Mouse (Mus musculus) neural tube, embryonic 15.5 days (tissue): ENCODE results near the gene Ntrk3. TPM values are rescaled to one million over a fixed set of nuclear protein-coding genes. Genes with fewer than 3 reads are reported as not detected.

Source experiments
- ATAC-seq: fragments of 200-750 bp; cut with Nextera tagmentation; 2 replicates; pipeline ENCODE4 v1.8.0; 2017; ENCODE audit warnings: mild to moderate bottlenecking, moderate TSS enrichment, moderate library complexity; ENCODE audit not compliant: low FRiP score
- H3K27ac ChIP-seq: fragments of 300-500 bp; sonication (generic); replicated peaks from 2 replicates; pipeline ENCODE4 v1.5.1; 2015; ENCODE audit warnings: mild to moderate bottlenecking, inconsistent platforms
- H3K27me3 ChIP-seq: fragments of 300-500 bp; sonication (generic); replicated peaks from 2 replicates; pipeline ENCODE4 v1.6.1; 2015; ENCODE audit warnings: inconsistent platforms
- H3K36me3 ChIP-seq: fragments of 300-500 bp; sonication (generic); 2 replicates; pipeline ENCODE4 v1.6.1; 2015; ENCODE audit warnings: inconsistent platforms
- H3K4me1 ChIP-seq: fragments of 300-500 bp; sonication (generic); 2 replicates; pipeline ENCODE4 v1.6.1; 2015; ENCODE audit warnings: inconsistent platforms
- H3K4me2 ChIP-seq: fragments of 300-500 bp; sonication (generic); 2 replicates; pipeline ENCODE4 v1.6.1; 2015; ENCODE audit warnings: inconsistent platforms, mild to moderate bottlenecking, moderate library complexity
- H3K4me3 ChIP-seq: fragments of 300-500 bp; sonication (generic); replicated peaks from 2 replicates; pipeline ENCODE4 v1.5.1; 2015; ENCODE audit warnings: mild to moderate bottlenecking, inconsistent platforms
- H3K9ac ChIP-seq: fragments of 300-500 bp; sonication (generic); replicated peaks from 2 replicates; pipeline ENCODE4 v1.6.1; 2015; ENCODE audit warnings: mild to moderate bottlenecking, inconsistent platforms
- H3K9me3 ChIP-seq: fragments of 300-500 bp; sonication (generic); replicated peaks from 2 replicates; pipeline ENCODE4 v1.6.1; 2016; ENCODE audit warnings: inconsistent platforms
- WGBS: fragments of 180-500 bp; shearing (Covaris S2); methylation state at CpG from one replicate; pipeline ENCODE4 v1.1.7; 2015; ENCODE audit warnings: mixed read lengths; 5-methylcytosine and 5-hydroxymethylcytosine counted together
- polyA plus RNA-seq: library from polyadenylated mRNA; unstranded; fragments of >200 nt; fragmentation: Nextera tagmentation; extraction: Ambion mirVana; gene quantifications from 2 replicates; pipeline ENCODE4 v1.2.1, GENCODE M21; 2015

Ntrk3 gene
- polyA plus RNA-seq, 1 experiment from 2014 or later, result 27.3 TPM

DNA sequence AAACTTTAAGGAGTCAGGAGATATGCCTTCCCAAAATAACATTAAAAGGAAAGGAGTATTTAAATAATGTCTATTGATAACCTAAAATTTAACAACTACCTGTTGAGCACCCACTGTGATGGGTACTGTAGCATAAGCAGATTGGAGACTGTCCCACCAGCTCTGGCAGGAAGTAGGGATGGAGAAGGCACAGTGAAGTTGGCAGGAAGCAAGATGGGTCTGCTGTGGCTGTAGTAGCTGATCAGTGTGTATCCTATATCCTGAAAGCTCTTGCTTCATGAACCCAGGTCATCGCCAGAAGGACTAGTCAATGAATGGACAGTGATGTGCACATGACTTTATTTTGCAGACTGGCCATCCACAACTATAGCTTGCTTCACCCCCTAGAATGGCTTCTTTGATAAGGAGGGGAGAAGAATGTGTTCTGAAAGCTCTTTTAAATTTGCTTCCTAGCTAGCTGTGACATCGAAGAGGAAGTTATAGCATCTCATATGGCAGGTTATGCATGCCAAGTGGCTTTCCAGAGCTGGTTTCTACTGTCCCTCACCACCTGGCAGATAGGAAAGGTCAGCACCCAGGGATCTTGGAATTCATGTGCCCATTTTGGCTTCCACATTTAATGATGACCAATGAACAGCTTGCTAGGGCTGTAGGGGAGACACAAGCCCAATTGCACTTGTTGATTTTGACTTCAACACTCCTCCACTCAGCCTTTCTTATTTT, 451.1 kb downstream of the Ntrk3 start:
- H3K4me1 ChIP-seq, result no peaks in the 10 kb centered on the region
- no peak for ATAC-seq

DNA sequence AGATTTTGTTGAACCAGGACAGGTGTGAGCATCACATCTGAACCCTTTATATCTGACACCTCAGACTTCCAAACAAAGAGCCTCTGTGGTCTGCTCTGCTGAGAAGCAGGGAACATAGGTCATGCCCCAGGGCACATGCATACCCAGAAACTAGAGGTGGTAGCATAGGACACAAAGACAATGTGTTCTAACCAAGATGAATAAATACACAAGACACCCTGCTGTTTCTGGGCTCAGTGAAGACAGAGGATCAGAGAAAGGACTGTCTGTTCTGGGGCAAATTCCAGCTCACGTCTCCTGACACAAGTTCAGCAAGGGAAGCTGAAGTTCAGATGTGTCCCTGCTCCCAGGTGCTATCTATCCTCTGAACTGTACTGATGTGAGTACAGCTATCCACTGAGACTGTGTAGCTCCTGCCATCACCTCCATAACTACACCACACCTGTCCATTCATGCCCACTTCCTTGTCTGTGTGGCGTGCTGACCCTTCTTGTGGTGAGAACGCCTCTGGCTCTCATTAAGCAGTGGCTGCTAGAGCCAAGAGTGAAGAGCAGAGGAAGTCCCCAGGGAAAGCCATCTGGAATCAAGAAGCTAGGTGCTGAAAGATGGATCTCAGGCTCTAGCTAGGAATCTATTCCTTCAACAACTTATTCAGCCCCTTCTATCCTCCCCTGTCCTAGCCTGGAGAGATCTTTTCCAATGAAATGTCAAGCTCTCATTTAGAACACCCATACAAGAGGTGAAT, 468.1 kb downstream of the Ntrk3 start:
- H3K4me2 ChIP-seq, result no peak overlapping the region
- no peak for ATAC-seq
- H3K36me3 ChIP-seq, result no peaks in the 10 kb centered on the region
- WGBS, result 78% methylated on average over 3 of the region's 3 CpGs
- H3K4me3 ChIP-seq, result no peak overlapping the region
- H3K9ac ChIP-seq, result no peak overlapping the region
- no peak overlapping the region for H3K27ac ChIP-seq
- H3K9me3 ChIP-seq, result no peaks in the 10 kb centered on the region
- peaks cover 8% of the 10 kb centered on the region for H3K4me1 ChIP-seq
- no peaks in the 10 kb centered on the region for H3K27me3 ChIP-seq

More for the DNA sequence above, 451.1 kb downstream of the Ntrk3 start:
- Histone ChIP-seq H3K27ac (no peak overlapping the region), H3K9ac (no peak overlapping the region), H3K27me3 (no peaks in the 10 kb centered on the region), H3K36me3 (no peaks in the 10 kb centered on the region), H3K4me3 (no peak overlapping the region), H3K4me2 (no peak overlapping the region), H3K9me3 (no peaks in the 10 kb centered on the region)
- WGBS, result 90% methylated on average over 2 of the region's 2 CpGs

DNA sequence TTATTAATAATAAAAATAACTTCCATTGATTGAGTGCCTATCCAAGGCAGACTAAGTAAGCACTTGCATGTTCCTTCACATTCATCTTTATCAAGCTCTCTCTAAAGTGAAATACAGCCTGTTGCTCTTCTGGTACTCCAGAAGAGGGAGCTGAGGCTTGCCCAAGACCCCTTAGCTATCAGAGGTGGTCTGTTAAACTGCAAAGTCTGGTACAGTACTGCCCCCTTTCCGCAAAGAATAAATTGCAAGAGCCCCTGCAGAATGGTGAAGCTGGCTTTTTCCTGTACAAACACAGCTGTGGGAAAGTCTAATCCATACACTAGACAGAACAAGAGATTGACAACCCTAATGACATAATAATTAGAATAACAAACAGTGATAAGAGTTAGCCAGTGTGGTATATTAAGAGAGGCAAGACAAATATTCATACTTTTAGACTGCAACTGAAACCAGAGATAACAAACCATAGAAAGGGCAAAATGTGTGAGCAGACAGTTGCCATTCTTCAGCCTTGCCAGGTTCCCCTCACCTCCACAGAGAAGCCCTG, 470.3 kb downstream of the Ntrk3 start:
- Histone ChIP-seq H3K27me3 (no peaks in the 10 kb centered on the region), H3K4me1 (peaks cover 8% of the 10 kb centered on the region), H3K4me2 (no peak overlapping the region), H3K36me3 (no peaks in the 10 kb centered on the region), H3K4me3 (no peak overlapping the region), H3K27ac (no peak overlapping the region), H3K9ac (no peak overlapping the region), H3K9me3 (no peaks in the 10 kb centered on the region)
- 15% methylated on average over 1 of the region's 1 CpGs for WGBS
- ATAC-seq, result no peak

DNA sequence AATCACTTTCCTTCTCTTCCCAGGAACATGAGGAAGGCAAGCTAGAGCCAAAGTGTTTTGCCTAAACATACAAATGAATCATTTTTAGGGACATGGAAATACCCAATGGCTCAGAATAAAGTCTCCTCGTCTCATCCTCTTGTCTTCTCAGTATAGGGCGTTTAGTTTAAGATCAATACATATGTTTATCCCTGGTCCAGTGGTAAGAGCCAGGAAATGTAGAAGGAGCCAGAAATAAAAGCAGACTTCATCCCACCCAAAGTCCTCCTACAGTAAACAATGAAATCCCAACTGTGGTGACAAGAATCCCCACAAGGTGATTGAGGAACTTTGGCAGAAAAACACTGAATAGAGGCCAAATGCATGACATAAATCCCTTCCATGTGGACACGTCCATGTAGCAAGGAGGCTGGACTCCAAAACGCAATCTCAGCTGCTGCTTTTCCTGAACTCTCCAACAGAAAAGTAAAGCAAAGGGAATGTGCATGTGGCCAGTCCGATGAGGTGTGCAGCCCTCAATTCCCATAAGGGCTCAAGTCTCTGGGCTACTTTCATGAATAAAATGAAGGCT, 473.3 kb downstream of the Ntrk3 start:
- Histone ChIP-seq H3K9me3 (no peaks in the 10 kb centered on the region), H3K9ac (no peak overlapping the region), H3K27ac (no peak overlapping the region), H3K4me2 (no peak overlapping the region), H3K4me1 (peaks cover 8% of the 10 kb centered on the region), H3K36me3 (no peaks in the 10 kb centered on the region), H3K27me3 (no peaks in the 10 kb centered on the region), H3K4me3 (no peak overlapping the region)
- 54% methylated on average over 5 of the region's 5 CpGs for WGBS
- ATAC-seq, result no peak

DNA sequence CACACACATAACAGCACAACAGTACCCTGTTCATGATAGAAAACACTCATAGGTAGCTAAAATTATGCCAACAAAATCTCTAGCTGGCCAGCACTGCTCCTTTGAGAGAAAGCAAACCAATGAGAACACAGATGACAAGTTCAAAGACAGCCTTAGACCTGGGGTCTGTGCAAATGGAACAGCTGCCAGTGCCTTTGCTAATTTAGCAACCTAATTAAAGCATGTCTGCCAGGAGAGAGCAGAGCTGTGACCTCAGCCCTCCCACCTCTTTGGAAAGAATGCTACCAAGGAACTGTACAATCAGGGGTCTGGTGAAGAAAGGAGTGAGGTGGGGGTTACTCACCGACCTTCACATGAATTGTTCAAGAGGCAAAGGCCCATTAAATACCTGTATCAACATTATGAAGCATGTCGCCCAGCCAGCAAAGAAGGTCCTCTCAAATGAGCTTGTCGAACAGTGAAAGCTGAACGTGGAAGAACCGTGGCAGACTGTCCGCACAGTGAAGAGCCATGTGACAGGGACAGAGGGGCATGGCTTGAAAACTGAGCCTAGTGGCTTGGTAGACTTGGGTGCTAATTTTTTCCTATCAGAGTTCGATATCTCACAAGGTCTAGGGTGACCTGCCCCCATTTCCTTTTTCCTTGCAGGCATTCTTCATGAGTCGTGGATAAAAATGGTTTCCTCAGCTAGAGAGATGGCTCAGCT, 476.2 kb downstream of the Ntrk3 start:
- no peaks in the 10 kb centered on the region for H3K36me3 ChIP-seq
- no peaks in the 10 kb centered on the region for H3K4me1 ChIP-seq
- H3K27ac ChIP-seq, result no peak overlapping the region
- no peaks in the 10 kb centered on the region for H3K9me3 ChIP-seq
- H3K4me3 ChIP-seq, result no peak overlapping the region
- WGBS, result 82% methylated on average over 8 of the region's 8 CpGs
- no peak overlapping the region for H3K4me2 ChIP-seq
- no peaks in the 10 kb centered on the region for H3K27me3 ChIP-seq
- H3K9ac ChIP-seq, result no peak overlapping the region
- ATAC-seq, result no peak

DNA sequence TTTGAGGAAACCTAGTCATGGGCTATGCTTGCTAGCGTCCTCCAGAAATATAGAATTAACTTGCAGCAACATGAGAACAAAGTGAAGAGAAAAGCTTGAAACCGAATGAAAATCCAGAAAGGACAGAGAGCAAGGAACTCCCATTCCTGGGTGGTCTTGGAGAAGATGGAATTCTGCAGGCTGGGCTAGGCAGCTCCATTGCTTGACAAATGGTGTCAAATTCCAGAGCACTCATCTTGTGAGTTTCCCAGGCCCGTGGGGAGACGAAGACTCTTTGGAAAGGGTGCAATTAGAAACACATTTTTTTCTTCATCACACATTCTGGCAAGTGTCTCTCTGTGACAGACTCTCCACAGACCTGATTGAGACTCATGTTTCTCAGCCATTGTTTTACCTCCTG, 479.7 kb downstream of the Ntrk3 start:
- Histone ChIP-seq H3K4me3 (no peak overlapping the region), H3K9ac (no peak overlapping the region), H3K27ac (no peak overlapping the region), H3K36me3 (no peaks in the 10 kb centered on the region), H3K4me1 (no peaks in the 10 kb centered on the region), H3K9me3 (no peaks in the 10 kb centered on the region), H3K4me2 (no peak overlapping the region), H3K27me3 (no peaks in the 10 kb centered on the region)
- 48% methylated on average over 4 of the region's 4 CpGs for WGBS
- no peak for ATAC-seq

DNA sequence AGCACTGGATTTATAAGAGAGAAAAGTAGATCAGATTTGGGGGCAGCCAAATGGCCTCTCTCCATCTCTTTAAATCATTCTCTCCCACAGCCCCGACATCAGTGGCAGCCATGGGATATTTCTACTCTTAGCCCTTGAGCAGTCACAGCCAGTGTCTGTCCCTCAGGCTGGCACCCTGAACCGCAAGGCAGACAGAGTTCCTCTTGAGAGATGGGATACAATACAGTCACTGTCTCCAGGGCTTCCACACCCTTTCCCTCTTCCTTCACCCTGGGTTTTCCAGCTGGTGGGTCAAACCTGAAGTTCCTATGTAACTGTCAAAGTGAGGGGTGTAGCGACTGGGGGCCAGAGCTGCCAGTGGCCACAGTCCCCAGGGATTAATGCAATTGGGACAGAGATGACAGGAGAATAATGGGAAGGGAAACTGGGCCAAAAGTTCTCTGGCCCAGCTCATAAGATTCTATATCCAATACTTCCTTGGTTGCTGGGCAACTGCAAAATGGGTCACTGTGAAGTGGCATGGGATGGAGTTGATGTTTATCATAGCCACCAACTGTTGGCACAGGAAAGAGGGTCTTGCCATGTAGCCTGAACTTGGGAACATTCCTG, 483.9 kb downstream of the Ntrk3 start:
- H3K4me3 ChIP-seq, result no peak overlapping the region
- H3K36me3 ChIP-seq, result no peaks in the 10 kb centered on the region
- H3K4me1 ChIP-seq, result no peaks in the 10 kb centered on the region
- WGBS, result 61% methylated on average over 3 of the region's 3 CpGs
- no peak overlapping the region for H3K9ac ChIP-seq
- ATAC-seq, result peak; percentile 75; the same call in 1 of the 2 replicates
- no peak overlapping the region for H3K4me2 ChIP-seq
- H3K27ac ChIP-seq, result 0 out of 2 replicates have a peak overlapping the region, but pooled peaks have one; percentile 33
- no peaks in the 10 kb centered on the region for H3K27me3 ChIP-seq
- H3K9me3 ChIP-seq, result no peaks in the 10 kb centered on the region

DNA sequence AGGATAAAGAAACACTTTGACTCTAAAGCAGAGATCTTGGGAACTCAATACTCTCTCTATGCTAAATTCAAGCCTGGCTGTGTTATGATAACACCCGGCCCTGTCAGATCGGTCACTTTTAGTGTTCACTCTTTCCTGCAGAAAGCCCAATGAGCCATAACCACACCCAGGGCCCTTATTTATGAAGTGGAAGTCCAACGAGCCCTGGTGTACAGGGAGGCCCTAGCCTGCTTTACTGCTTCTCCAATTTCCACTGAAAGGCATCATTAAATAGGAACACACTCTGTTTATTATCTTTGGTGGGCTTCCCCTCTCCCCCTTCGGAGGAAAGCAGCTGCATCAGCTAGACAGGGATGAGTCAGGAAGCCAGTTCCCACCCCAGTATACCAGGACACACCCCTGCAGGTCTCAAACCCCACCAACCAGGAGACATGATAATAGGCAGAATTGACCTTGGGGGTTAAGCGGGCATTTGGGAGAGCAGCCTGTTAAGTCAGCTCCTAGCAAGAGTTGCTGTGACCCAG, 489.6 kb downstream of the Ntrk3 start:
- Histone ChIP-seq H3K27ac (no peak overlapping the region), H3K9me3 (no peaks in the 10 kb centered on the region), H3K27me3 (no peaks in the 10 kb centered on the region), H3K4me1 (no peaks in the 10 kb centered on the region), H3K36me3 (peaks cover 5% of the 10 kb centered on the region), H3K9ac (no peak overlapping the region), H3K4me3 (no peak overlapping the region), H3K4me2 (no peak overlapping the region)
- no peak for ATAC-seq
- WGBS, result 47% methylated on average over 5 of the region's 5 CpGs

DNA sequence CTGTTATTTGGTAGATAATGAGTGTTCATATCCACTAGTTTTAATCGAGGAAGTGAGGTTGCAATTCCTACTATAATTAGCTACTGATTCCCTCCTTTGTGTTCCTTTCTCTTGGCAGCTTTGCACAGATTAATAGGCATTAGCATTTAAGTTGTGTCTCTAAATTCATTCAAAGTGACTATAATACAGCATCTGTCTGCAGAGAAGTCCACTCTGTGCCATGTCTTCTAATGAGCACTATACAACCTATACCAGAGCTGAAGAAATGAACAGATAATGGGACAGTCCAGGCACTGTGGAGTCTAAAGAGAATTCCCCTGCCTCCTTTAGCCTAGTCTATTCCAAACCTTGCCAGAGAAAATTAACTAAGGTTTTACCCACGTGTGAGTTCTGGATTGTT, 498.8 kb downstream of the Ntrk3 start:
- 60% methylated on average over 2 of the region's 2 CpGs for WGBS
- Histone ChIP-seq H3K9ac (no peak overlapping the region), H3K36me3 (no peaks in the 10 kb centered on the region), H3K27ac (no peak overlapping the region), H3K4me1 (no peaks in the 10 kb centered on the region), H3K4me3 (no peak overlapping the region), H3K27me3 (no peaks in the 10 kb centered on the region), H3K4me2 (no peak overlapping the region), H3K9me3 (no peaks in the 10 kb centered on the region)
- ATAC-seq, result no peak

DNA sequence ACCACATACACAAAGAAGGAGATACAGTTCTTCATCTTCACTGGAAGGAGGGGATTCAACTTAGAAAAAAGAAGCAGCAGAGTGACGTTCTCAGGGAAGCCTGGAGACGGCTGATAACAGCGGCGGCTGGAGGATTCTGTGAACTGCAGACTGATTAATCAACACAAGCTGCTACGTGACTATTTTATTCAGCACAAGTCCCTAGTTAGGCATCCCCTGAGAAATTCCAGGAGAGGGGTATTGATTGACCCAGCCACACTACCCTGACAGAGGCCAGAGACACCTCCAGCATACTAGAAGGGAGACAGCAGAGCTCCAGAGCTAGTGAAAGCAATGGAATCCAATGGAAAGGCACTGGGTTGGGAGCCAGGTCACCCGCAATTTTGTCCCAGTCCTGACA, 516.1 kb downstream of the Ntrk3 start:
- no peaks in the 10 kb centered on the region for H3K36me3 ChIP-seq
- 64% methylated on average over 6 of the region's 6 CpGs for WGBS

DNA sequence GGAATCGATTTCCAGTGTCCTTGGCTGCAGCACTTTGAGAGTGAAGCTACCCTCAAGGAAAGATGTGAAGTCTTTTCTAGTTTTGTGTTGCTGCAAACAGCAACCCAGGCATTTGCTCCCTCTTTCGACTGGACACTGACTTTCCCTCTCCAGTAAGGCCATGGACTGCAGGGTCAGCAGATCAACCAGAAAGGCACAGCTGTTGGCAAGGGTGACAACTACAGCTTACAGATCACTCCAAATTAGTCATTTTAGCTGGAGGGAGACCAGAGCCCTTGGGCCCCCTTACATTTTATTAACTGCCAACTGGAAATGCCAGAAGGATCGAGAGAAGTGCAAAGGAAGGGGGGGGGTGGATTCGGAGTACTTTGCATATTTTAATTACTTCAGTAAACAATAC, 516.9 kb downstream of the Ntrk3 start:
- H3K4me3 ChIP-seq, result no peak overlapping the region
- no peak overlapping the region for H3K4me2 ChIP-seq
- H3K36me3 ChIP-seq, result no peaks in the 10 kb centered on the region
- ATAC-seq, result no peak
- H3K27ac ChIP-seq, result no peak overlapping the region
- 58% methylated on average over 4 of the region's 4 CpGs for WGBS
- no peaks in the 10 kb centered on the region for H3K9me3 ChIP-seq
- H3K27me3 ChIP-seq, result no peaks in the 10 kb centered on the region
- H3K4me1 ChIP-seq, result no peaks in the 10 kb centered on the region
- no peak overlapping the region for H3K9ac ChIP-seq

More for the DNA sequence above, 516.1 kb downstream of the Ntrk3 start:
- no peaks in the 10 kb centered on the region for H3K27me3 ChIP-seq
- H3K4me1 ChIP-seq, result no peaks in the 10 kb centered on the region
- no peak overlapping the region for H3K27ac ChIP-seq
- no peak overlapping the region for H3K4me2 ChIP-seq
- ATAC-seq, result no peak
- no peaks in the 10 kb centered on the region for H3K9me3 ChIP-seq
- no peak overlapping the region for H3K4me3 ChIP-seq
- no peak overlapping the region for H3K9ac ChIP-seq
